Mouse (Mus musculus) frontal cortex, postnatal 36 days (tissue): ENCODE data around the gene Nfib.

Source experiments
- DNase-seq, 2 experiments: peaks; one replicate each; pipeline ENCODE4 v3.0.0; 2022; ENCODE audit warnings: low spot score in 2 of 2

Nfib gene

GRCm38 (mm10) chr4:82592086-82593030 is 113.2 kb downstream of the Nfib start:
- DNase-seq: peak in 1 of 2 experiments; percentile 53

- peak in 1 of 2 experiments; percentile 59 for DNase-seq
Observed at GRCm38 (mm10) chr4:82589345-82589890, 116.1 kb downstream of the Nfib start.

GRCm38 (mm10) chr4:82588718-82589117 is 116.8 kb downstream of the Nfib start:
- no peak for DNase-seq

GRCm38 (mm10) chr4:82587146-82587870 is 118.2 kb downstream of the Nfib start:
- no peak for DNase-seq

GRCm38 (mm10) chr4:82586637-82587036 is 118.9 kb downstream of the Nfib start:
- DNase-seq: no peak

- DNase-seq: no peak
Observed at GRCm38 (mm10) chr4:82585536-82585935, 120.0 kb downstream of the Nfib start.

GRCm38 (mm10) chr4:82585056-82585455 is 120.5 kb downstream of the Nfib start:
- DNase-seq: no peak

GRCm38 (mm10) chr4:82584548-82584947 is 121.0 kb downstream of the Nfib start:
- DNase-seq: no peak

GRCm38 (mm10) chr4:82573291-82573605 is 132.3 kb downstream of the Nfib start:
- no peak for DNase-seq

GRCm38 (mm10) chr4:82572410-82573290 is 132.9 kb downstream of the Nfib start:
- DNase-seq: no peak

GRCm38 (mm10) chr4:82558816-82559215 is 146.7 kb downstream of the Nfib start:
- DNase-seq: no peak

- DNase-seq: peak in 1 of 2 experiments; percentile 26
Observed at GRCm38 (mm10) chr4:82555673-82556171, 149.8 kb downstream of the Nfib start.

- no peak for DNase-seq
Observed at GRCm38 (mm10) chr4:82553658-82554057, 151.9 kb downstream of the Nfib start.

GRCm38 (mm10) chr4:82552238-82552637 is 153.3 kb downstream of the Nfib start:
- no peak for DNase-seq

- DNase-seq: no peak
Observed at GRCm38 (mm10) chr4:82549762-82550380, 155.7 kb downstream of the Nfib start.

GRCm38 (mm10) chr4:82548247-82548646 is 157.3 kb downstream of the Nfib start:
- DNase-seq: no peak

- no peak for DNase-seq
Observed at GRCm38 (mm10) chr4:82543936-82544335, 161.6 kb downstream of the Nfib start.

GRCm38 (mm10) chr4:82543398-82543740 is 162.2 kb downstream of the Nfib start:
- DNase-seq: no peak

- DNase-seq: peak; percentile 23 to 47
Observed at GRCm38 (mm10) chr4:82542656-82543397, 162.7 kb downstream of the Nfib start.

- peak; percentile 67 to 89 for DNase-seq
Observed at GRCm38 (mm10) chr4:82541894-82542510, 163.5 kb downstream of the Nfib start.
